Mouse (Mus musculus) heart, adult 2 months (tissue): ENCODE data around the gene Ehd4.

Experiments
- CTCF ChIP-seq: fragments of 200-600 bp; IDR thresholded peaks from 2 replicates; pipeline ENCODE4 v1.8.1; 2022; ENCODE audit warnings: antibody characterized with exemption, mild to moderate bottlenecking, moderate library complexity
- POLR2A ChIP-seq: fragments of 200-500 bp; IDR thresholded peaks from 2 replicates; pipeline ENCODE4 v1.6.1; 2011; ENCODE audit warnings: mild to moderate bottlenecking, low read depth, low read length, control low read depth; ENCODE audit not compliant: insufficient read depth

DNA sequence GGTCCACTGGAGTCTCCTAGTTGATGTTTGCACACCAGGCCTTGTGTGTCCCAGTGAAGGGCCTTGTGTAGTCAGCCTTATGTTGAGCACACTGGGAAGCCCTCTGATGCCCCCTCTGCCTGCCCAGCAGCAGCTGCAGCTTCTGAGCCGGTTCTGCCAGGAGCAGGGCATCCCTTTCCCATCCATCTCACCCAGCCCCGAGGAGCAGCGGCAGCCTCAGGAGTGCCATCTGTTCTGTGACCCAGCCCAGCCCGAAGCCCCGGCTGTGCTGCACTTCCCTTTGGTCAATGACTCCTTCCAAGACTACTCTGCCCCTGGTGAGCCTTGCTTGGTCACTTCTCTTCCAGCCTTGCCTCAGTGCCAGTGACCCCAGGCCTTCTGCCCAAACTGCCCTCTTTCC lies 113.4 kb downstream of the Ehd4 start:
- no peak for TF ChIP-seq POLR2A
- TF ChIP-seq CTCF = no peak
